Mouse (Mus musculus): ENCODE results near the gene Uqcc1.

DNA sequence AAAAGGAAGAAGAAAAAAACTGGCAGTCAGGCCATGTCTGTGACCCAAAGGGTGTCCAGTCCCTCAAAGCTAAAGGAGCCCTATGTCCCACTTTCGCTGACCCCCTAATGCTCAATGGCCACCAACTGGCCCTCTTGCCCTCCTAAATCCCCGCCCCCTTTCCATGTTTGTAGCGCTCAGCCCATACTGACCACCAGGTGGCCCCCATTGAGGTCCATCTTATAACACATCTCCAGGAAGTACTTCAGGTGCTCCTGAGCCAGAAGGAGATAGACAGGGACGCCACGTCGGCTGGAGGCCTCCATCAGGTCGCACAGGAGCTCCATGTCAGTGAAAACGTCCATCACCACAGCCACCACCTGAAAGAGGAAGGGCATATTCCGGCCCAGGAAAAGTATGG is 98.8 kb downstream of the Uqcc1 start:
- TF ChIP-seq CTCF (conservative IDR thresholded peaks at IDR 0.05 in 1 of 2, IDR thresholded peaks at IDR 0.05 in 1 of 2; ENCODE audit: low read depth in 2 of 2, low read length in 2 of 2): peak in 1 of 2 experiments; percentile 59; a peak in 2 of 4 replicates
- TF ChIP-seq EP300 (IDR thresholded peaks at IDR 0.05; ENCODE audit: low read length): no peak
- TF ChIP-seq MXI1 (IDR thresholded peaks at IDR 0.05; ENCODE audit: low read depth, low read length): no peak
- no peak for TF ChIP-seq MEF2A (IDR thresholded peaks at IDR 0.05; ENCODE audit: borderline replicate concordance, low read depth, low read length)
- no peak for TF ChIP-seq KAT2A (IDR thresholded peaks at IDR 0.05; ENCODE audit: insufficient replicate concordance, low read length)
- no peak for TF ChIP-seq NELFE (IDR thresholded peaks at IDR 0.05; ENCODE audit: low read depth, low read length)
- peak; percentile 46 for TF ChIP-seq SMC3 (IDR thresholded peaks at IDR 0.05; ENCODE audit: low read depth, low read length)
- TF ChIP-seq MYC (IDR thresholded peaks at IDR 0.05; ENCODE audit: low read depth, low read length): no peak
- no peak for TF ChIP-seq ZNF384 (IDR thresholded peaks at IDR 0.05; ENCODE audit: low read depth, low read length)
- TF ChIP-seq HCFC1 (IDR thresholded peaks at IDR 0.05; ENCODE audit: low read depth, low read length): no peak
- no peak for TF ChIP-seq ZC3H11A (IDR thresholded peaks at IDR 0.05; ENCODE audit: low read depth, low read length)
- no peak for TF ChIP-seq POLR2A (IDR thresholded peaks at IDR 0.05; ENCODE audit: low read depth, low read length)
- TF ChIP-seq TCF12 (IDR thresholded peaks at IDR 0.05; ENCODE audit: low read depth, low read length): no peak

Data from CH12.LX (cell line).